Mouse (Mus musculus) brain, embryonic 18.5 days (tissue): ENCODE measurements around the gene Rapgef6.

ENCODE experiments used
- DNase-seq: peaks from one replicate; pipeline ENCODE4 v3.0.0-alpha.2; 2012; ENCODE audit warnings: low read depth, low spot score

The Rapgef6 gene

DNA sequence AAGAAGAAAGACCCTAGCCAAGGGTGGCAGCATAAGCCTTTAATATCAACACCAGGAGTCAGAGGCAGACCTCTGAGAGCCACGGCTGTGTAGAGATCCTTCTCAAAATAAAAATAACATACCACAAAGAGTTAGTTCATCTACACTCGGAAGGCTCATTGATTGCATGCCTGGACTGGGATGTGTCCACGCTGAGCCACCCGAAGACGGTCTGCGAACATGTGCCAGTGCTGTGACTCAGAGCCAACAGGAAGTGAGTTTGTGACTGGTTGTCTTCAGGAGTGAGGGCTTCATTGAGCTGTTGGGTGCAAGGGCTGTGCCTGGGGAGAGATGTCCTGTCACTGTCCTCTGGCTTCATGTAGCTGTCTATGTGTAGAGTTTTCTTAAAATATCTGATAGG, 171.0 kb downstream of the Rapgef6 start:
- DNase-seq = no peak

DNA sequence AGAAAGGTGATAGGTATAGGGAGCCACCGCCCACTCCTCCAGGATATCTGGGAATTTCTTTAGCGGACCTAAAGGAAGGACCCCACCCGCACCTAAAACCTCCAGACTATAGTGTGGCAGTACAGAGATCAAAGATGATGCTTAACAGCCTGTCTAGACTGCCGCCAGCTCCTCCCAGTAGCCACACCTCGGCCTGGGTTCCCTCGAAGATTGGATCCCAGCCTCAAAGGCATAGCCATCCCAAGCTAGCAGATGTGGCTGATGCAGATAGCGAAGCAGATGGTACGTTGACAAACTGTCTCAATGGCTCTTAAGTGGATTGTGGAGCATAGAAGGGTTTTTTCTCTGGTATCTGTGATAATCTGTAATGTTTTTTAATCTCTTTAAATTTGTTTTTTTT, 171.6 kb downstream of the Rapgef6 start:
- DNase-seq = no peak

DNA sequence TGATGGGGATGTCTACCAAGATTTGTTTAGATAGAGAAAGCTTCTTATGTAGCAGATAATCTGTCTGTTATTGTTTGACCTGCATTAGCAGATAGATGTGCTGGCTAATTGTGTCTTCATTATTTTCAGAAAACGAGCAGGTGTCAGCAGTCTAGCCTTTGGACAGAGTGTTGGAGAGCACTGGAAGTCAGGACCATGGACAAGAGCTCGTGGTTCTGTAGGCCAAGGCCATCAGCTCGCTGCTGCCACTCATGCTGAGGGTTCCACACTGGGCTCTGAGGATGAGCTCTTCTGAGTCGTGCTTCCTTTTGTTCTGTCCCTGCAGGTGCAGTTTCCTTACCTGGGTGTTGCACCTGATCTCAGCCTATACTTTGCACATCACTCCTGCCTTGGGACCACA, 173.3 kb downstream of the Rapgef6 start:
- DNase-seq = no peak

DNA sequence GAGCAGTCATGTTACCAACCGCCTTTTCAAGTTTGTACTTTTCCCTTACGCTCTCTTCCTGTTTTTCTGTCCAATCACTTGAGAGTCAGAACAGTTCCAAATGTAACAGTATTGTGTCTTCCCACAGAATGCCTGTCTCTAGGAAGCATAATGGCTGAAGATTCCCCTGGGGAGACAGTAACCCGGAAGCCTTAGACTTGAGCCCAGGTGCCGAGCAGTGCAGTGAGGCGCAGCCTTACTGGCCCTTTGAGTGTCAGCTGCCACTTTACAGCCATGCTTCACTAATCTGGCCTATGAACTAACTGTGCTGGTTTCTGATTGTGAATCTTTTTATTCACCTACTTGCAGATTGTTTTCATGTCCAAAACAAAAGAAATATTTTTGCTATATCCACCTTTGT, 175.0 kb downstream of the Rapgef6 start:
- no peak for DNase-seq

DNA sequence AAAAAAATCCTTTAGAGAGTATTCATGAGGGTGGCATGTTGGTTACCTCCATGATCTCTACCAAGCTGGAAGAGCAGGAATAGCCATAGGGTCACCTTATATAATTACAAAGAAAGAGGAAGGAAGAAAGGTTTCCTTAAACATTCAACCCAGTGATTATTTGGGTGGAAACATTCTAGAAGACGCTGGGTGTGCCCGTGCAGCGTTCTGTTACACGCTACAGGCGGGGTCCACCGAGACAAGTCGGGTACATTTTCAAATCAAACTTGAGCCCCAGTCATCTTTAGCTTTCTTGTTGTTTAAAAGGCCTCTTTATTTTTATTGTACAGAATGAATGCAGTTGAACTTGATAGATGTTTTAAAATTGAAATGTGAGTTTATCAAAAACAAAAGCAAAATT, 176.0 kb downstream of the Rapgef6 start:
- no peak for DNase-seq

DNA sequence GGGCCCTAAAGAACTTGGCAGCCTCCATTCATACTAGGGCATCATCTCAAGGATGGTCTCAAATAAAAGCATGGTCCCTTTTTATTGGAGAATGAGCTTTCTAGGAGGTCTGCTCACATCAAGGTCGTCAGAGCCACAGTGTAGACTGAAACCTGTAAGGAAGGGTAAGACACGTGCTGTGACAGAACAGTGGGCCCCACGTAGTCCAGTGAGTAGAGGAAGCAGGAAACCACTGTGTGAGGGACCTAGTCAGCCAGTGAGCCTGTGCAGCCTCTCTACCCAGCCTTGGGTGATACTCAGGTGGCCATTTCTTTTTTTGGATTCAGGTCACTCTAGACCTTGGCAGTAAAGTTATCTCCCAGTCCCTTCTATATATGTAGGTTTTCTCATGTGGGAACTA, 177.3 kb downstream of the Rapgef6 start:
- no peak for DNase-seq

DNA sequence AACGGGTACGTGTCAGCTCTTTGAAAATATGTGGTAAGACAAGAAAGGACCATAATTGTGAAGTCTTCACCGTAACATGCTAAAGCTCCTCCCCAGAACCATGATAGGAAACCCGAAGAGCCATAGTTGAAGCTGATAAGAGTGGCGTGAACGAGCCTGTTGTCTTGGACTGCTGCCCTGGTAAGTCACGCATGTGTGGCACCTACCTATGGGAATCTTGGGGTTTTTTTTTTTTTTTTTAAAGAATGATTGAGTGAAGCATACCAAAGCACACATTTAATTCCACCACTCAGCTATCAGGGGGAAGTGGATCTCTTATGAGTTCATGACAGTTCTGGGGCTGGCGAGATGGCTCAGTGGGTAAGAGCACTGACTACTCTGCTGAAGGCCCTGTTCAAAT, 179.2 kb downstream of the Rapgef6 start:
- DNase-seq = no peak

DNA sequence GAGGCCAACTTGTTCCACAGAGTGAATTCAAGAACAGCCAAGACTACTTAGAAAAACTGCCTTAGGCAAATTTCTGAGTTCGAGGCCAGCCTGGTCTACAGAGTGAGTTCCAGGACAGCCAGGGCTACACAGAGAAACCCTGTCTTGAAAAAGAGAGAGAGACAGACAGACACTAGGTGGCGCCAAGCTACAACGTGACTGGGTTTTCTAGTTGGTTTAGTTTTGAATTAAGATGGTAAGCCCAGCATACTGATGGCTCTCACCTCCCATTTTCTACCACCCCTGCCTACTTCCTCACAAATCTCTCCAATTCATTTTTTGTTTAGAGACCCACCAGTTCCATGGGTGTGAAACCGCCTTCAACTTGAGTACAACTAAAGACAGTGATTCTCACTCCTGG, 180.7 kb downstream of the Rapgef6 start:
- DNase-seq = peak; percentile 18

DNA sequence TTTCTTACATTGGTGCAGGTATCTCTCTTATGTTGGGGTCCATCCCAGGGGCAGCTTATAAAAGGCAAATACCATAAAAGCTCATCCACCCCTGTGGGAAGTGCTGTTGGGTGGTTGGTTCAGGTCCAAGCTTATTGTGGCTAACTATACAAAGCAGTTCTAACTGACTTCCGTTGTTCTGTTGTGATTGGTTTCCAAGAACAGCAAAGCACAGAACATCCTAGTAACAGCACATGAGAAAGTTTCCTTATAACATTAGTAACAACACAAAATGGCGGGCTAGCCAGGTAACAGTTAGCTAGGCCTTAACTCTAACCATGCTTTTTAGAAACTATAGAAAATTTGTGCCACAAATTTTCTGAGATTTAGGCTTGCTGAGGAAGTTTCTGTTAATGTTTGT, 185.5 kb downstream of the Rapgef6 start:
- no peak for DNase-seq

DNA sequence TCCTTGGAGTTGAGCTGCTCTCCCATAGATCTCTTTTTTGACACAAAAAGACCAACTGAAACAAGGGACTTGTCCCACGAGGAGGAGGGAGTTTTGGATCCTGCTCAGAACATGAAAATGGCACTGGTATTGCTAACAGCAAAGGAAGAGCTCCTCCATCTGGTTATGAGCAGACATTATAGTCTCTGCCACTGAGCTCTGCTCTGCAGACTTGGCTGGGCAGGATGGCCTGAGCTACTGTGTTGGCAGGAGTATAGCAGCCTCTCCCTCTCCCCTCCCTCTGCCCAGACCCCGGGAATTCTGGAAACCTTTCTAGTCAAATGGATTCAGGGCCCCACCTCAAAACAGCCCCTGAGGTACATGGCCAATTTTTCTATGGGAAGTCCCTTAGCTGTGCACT, 187.0 kb downstream of the Rapgef6 start:
- DNase-seq = no peak

DNA sequence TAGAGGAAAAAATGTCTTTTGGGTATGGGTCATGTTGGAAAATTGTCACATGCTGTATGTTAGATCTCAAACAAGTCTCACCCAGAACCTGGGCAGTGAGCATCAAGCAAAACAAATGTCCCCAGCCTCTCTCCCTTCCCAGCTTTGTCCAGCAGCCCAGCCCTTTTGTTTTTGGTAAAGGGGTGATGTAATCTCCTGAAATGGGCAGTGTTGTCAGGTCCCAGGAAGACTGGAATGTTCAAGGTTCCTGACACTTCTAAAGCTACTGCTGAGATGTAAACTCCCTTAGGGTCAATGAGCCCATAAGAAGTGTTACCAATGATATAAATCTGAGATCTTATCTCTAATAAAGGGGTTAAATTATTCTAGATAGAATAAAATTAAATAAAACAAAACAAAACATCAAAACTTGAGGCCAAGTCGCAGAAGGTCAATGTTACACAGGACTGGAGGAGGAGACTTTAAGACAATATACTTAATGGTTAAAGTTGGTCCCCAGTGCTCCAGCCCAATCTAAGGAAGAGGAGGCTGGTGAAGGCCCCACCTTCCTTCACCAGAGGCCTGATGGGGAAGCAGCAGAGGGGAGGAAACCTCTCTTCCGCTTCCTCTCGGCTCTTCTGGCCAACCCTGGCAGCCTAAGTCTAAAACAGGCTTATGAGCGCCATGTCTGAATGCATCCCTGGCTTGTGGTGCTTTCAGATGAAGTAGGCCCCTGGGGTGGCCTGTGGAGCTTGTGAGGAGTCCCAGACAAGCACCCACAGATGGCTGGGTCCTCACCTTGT, 188.1 kb downstream of the Rapgef6 start:
- DNase-seq = no peak

DNA sequence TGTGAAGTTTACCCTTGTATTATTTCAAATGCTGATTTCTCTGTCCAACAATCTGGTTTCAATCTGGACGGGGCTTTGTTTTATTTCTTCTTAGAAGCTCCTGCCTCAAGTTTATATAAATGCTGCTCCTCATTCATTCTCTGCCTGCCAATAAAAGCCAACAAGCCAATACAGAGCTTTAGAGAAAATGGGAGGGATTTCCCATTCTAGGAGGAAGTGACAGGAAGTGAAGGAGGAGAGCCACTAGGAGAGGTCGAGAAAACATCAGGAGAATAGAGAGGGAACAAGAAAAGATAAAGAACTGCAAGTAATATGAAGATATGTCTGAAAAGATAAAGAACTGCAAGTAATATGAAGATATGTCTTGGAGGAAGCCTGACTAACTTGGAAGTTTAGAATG, 190.2 kb downstream of the Rapgef6 start:
- DNase-seq = no peak

DNA sequence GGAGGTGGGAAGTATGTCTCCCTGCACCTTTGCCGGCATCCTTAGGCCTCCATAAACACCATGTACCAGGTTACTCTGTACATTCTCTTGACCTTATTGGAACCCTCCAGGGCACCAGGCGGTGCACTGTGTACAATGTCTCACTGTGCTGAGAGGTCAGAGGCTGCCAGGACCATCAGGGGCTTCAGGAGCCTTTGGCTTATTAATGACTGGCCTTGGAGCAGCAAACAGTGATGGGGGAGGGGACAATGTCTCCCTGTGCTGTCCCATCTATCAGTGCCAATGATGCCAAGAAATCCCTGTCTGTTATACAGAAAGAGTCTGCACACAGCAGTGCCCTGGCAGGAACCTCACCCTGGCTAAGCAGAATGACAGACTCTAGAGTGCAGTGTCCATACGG, 195.2 kb downstream of the Rapgef6 start:
- no peak for DNase-seq

DNA sequence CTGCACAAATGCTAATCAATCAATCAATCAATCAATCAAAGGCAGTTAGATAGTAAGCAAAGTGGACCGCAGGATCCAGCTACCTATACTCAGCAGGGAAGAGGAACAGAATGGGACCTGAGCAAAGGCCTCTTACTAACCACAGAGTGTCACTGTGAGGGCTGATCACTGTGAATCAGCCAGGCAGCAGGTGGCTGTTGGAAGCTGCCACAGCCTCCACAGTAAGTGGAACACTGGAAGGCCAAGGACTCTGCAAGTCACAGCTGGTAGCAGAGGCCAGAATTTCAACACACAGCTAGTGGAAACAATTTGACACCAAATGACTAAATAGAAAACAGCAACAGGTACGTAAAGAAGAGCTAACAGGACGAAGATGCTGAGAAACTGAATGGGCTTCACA, 196.0 kb downstream of the Rapgef6 start:
- DNase-seq = no peak

DNA sequence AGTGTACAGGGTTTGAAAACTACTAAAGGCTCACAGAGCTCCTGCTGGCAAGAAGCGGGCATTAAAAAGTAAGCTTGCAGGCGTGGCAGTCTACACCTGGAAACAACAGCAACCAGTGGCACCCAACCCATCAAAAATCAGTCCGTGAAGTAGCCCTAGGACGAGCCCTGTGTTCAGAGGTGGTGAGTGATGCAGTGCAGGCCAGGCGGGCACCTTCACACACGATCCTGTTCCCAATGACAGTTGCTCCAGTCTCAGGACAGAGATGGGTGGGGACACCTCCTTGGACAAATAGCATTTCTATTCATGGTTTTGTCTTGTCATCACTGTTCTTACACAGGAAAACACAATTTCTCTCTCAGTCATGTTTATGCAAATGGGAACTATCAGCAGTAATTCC, 199.4 kb downstream of the Rapgef6 start:
- DNase-seq = no peak

DNA sequence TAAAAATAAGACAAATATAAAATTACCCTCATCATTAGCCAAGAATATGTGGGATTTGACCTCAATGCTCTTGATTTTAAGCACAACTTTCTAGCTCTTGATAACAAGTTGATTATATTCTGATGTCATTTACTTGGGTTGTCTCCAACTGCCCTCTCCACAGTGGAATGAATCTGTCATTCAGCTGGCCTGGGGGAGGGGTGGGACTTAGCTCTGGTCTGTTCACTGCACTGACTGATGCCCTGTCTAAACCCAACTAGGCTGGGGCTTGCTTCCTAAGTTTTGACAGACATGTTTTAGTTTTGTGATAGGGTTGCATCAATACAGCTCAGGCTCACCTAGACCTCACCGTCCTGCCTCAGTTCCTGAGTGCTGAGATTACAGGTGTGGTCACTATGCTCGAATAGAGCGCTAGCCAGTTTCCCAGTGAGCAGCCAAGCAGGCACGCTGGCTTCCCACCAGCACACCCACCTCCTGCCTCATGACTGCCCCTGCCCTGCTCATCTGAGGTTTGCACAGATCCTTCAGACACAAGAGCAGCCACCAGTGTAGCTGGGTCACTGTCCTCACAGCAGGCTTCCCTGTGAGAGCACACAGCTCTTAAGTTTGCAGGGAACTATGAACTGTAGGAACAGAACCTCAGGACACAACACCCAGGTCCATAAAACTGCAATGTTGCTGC, 201.8 kb downstream of the Rapgef6 start:
- no peak for DNase-seq

DNA sequence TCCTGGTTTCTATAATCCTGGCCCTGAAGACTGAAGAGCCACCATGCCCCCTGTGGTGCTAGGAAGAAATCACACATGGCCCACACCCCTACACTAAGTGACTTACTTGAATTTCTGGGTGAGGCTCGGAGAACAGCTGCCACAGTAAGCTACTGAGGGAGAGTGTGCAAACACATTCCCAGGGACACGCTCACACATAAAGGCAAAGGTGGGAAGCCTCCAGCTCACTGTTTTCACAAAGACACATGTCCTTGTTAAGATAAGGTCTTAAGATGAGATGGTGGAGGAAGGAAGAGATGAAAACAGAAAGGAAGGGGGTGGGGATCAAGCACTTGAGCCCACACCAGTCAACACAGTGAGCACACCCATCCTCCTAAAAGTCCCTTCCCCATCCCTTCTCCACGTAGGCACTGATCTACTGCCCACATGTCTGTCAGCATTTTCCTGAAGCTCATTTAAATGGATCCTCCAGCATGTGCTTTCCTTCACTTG, 204.0 kb downstream of the Rapgef6 start:
- DNase-seq = no peak

DNA sequence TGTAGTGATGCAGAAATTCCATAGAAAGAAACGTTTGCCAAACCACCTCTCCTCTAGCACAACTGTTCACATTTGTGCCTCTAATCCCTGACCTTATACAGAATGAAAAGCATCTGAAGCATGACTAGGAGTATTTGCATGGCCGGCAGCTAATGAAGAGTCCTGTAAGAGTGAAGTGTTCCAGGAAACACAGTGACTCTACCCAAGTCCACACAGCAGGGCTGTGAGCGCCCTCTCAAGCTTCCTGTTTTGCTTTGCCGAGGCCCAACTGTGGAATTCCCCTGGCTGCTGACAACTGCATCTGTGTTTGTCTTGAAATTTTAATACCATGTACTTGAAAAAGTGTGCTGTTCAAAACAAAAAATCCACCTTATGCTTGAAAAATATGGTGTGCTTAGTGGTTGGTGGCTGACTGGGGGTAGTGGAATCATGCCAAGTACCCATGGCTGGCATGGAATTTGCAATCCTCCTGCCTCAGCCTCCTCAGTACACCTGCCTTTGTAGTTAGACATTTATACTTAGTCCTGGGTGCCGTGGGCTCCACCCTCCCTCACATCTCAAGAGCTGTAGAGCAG, 204.8 kb downstream of the Rapgef6 start:
- no peak for DNase-seq

DNA sequence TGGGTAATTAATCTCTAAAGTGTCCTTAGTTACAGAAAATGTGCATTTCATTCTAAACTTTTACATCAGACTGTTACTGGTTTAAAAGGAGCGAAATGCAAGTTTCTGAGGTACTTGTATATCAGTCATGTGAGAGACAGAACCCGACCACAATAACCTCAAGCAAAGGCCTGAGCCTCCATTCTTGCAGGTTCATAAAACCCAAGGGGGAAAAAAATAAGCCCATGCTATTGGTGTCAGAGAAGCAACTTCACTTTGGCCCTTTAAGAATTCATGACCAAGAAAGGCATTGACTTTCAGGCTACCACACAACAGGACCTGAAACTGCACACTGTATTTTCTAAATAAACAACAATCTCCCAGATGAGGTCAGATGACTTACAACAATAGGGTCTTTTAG, 205.7 kb downstream of the Rapgef6 start:
- no peak for DNase-seq

DNA sequence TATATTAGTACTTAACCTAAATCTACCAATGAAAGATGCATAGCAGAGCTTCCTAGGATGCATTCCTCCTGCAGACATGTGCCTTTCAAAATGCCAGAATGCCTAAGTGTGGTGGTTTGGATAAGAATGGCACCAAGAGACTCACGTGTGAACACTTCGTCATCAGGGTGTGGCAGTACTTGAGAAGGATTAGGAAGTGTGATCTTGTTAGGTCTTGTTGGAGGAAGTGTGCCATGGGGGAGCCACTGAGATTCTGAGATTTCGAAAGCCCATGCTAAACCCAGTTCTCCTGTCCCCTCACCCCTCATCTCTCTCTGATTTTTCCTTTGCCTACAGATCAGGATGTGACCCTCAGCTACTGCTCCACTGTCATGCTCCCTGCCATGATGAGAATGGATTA, 206.7 kb downstream of the Rapgef6 start:
- no peak for DNase-seq

DNA sequence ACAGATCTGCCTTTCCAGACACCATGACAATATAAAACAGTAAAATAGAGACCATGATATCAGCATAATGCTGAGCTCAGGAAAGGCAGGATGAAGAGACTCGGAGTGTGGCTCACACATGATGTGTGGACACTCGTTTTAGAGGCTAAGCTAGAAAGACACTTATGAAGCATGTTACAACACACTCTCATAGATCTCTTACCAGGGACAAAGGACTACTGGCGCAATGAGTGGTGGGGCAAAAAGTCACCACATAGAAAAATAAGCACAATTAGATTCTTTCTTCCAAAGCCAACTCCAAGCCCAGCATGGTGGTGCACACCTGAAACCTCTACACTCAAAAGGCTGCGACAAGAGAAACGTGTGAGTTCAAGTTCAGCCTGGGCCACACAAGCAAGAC, 208.3 kb downstream of the Rapgef6 start:
- DNase-seq = no peak

DNA sequence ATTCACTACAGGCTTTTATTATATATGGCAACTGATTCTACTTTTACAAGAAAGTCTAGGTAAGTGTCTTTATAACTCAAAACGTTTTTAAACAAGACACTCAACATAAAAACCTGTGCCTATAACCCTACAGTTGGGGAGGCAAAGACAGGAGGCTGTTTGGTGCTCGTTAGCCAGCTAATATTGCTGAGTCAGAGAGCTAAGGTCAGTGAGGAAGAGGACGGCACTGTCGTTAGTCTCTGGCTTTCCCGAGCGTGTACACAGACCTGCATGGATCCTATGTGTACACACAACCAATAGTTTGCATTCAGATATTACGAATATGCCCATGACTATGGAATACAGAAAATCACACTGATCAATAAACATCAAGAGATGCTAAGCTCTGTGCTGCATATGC, 208.7 kb downstream of the Rapgef6 start:
- DNase-seq = no peak

DNA sequence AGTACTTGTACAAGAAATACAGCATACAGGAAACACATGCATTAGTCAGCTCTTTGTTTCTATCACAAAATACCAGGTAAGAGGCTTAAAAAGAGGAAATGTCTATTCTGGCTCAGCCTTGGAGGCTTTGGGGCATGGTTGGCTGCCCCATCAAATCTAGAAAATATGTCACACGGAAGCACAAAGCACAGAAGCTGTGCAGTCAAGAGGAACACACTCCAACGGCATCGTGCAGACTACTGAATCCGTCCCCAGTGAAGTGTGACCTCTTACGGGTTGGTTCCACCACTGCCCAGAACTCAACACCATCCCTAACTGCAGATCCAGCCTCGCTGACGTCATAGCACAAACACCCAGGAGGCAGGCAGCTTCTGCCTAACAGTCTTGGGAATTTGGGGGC, 210.9 kb downstream of the Rapgef6 start:
- no peak for DNase-seq
